Mouse (Mus musculus) bone marrow macrophage, adult 2 months (primary cell): ENCODE results near the gene Tnfsf11. TPM values are rescaled to one million over a fixed set of nuclear protein-coding genes. Genes with fewer than 3 reads are reported as not detected.

ENCODE experiments used
- H3K27ac ChIP-seq: 2 replicates; pipeline ENCODE4 v1.5.1; 2012; ENCODE audit warnings: low read depth, low read length; ENCODE audit not compliant: insufficient read depth
- H3K4me1 ChIP-seq: 2 replicates; pipeline ENCODE4 v1.6.1; 2012; ENCODE audit warnings: low read length; ENCODE audit not compliant: control insufficient read depth, insufficient read depth
- H3K4me3 ChIP-seq: 2 replicates; pipeline ENCODE4 v1.5.1; 2012; ENCODE audit warnings: mild to moderate bottlenecking, low read length, moderate library complexity; ENCODE audit not compliant: insufficient read depth
- CTCF ChIP-seq: IDR thresholded peaks from 2 replicates; pipeline ENCODE4 v1.5.1; 2012; ENCODE audit warnings: low read depth, mild to moderate bottlenecking, low read length, moderate library complexity
- POLR2A ChIP-seq: IDR thresholded peaks from 2 replicates; pipeline ENCODE4 v1.6.1; 2012; ENCODE audit warnings: mild to moderate bottlenecking, low read depth, low read length, borderline replicate concordance
- polyA plus RNA-seq: library from polyadenylated mRNA; stranded (reverse); fragments of >200 nt; gene quantifications from 2 replicates; pipeline ENCODE4 v1.2.4, GENCODE M21; 2012; ENCODE audit not compliant: missing spikeins, insufficient read depth, insufficient read length

Tnfsf11 gene
- polyA plus RNA-seq, 1 experiment = not detected

DNA sequence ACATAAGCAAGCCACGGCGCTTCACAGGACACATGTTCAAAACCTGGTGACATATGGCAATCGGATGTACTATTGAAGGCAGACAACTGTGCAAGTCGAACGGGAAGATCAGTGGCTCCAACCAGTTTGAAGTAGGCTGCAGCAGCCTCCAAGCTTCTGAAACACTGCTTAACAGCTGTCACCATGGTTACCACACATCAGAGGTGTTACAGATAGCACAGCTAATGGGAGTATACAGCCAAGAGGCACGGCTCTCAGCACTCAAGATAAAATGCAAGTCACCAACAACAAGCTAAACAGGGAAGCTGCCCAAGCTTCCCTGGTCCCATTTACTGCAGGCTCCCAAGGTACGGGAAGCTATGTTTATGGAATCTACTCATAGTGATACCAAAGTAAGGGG, 46.6 kb downstream of the Tnfsf11 start:
- no peaks in the 10 kb centered on the region for H3K4me1 ChIP-seq
- no peak overlapping the region for H3K27ac ChIP-seq
- TF ChIP-seq CTCF = no peak
- no peak for TF ChIP-seq POLR2A
- no peak overlapping the region for H3K4me3 ChIP-seq

- Histone ChIP-seq H3K27ac (no peak overlapping the region), H3K4me3 (no peak overlapping the region), H3K4me1 (no peaks in the 10 kb centered on the region)
- TF ChIP-seq CTCF = no peak
- no peak for TF ChIP-seq POLR2A
Measured at GRCm38 (mm10) chr14:78254017-78254416, 53.8 kb downstream of the Tnfsf11 start.

DNA sequence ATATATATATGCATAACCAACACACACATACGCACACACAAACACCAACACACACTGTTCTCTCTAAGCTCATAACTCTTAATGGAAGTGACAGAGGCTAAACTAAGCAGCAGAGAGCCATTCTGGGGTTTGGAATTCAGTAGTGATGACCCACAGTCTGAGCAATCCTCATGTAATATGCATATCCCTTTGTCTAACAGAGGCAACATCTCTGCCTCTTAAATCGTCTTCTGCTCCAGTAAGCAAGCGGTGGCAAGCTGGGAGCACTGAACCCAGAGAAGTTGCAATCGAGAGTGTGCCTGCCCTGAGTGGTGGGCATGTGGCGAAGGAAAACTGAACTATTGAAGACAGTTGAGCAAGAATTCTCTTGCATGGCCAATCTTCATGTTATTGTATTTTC, 61.2 kb downstream of the Tnfsf11 start:
- TF ChIP-seq POLR2A (no peak), CTCF (no peak)
- no peaks in the 10 kb centered on the region for H3K4me1 ChIP-seq
- no peak overlapping the region for H3K27ac ChIP-seq
- no peak overlapping the region for H3K4me3 ChIP-seq

GRCm38 (mm10) chr14:78244811-78245210, 63.0 kb downstream of the Tnfsf11 start:
- H3K4me3 ChIP-seq = no peak overlapping the region
- H3K4me1 ChIP-seq = no peaks in the 10 kb centered on the region
- TF ChIP-seq POLR2A (no peak), CTCF (no peak)
- no peak overlapping the region for H3K27ac ChIP-seq

- Histone ChIP-seq H3K4me1 (no peaks in the 10 kb centered on the region), H3K4me3 (no peak overlapping the region), H3K27ac (no peak overlapping the region)
- TF ChIP-seq CTCF (no peak), POLR2A (no peak)
Measured at GRCm38 (mm10) chr14:78239346-78239745, 68.5 kb downstream of the Tnfsf11 start.

- H3K4me1 ChIP-seq = no peaks in the 10 kb centered on the region
- TF ChIP-seq CTCF (no peak), POLR2A (no peak)
- no peak overlapping the region for H3K4me3 ChIP-seq
- no peak overlapping the region for H3K27ac ChIP-seq
Measured at GRCm38 (mm10) chr14:78237238-78237637, 70.6 kb downstream of the Tnfsf11 start.

- Histone ChIP-seq H3K27ac (no peak overlapping the region), H3K4me1 (no peaks in the 10 kb centered on the region), H3K4me3 (no peak overlapping the region)
- TF ChIP-seq CTCF (no peak), POLR2A (no peak)
Measured at GRCm38 (mm10) chr14:78236144-78236543, 71.7 kb downstream of the Tnfsf11 start.

- H3K4me1 ChIP-seq = no peaks in the 10 kb centered on the region
- TF ChIP-seq CTCF = no peak
- TF ChIP-seq POLR2A = no peak
- no peak overlapping the region for H3K4me3 ChIP-seq
- no peak overlapping the region for H3K27ac ChIP-seq
Measured at GRCm38 (mm10) chr14:78235296-78235695, 72.5 kb downstream of the Tnfsf11 start.

GRCm38 (mm10) chr14:78229012-78229411, 78.8 kb downstream of the Tnfsf11 start:
- Histone ChIP-seq H3K4me1 (no peaks in the 10 kb centered on the region), H3K27ac (no peak overlapping the region), H3K4me3 (no peak overlapping the region)
- TF ChIP-seq CTCF (no peak), POLR2A (no peak)

Other genes with a start within 250 kb of the Tnfsf11 start
- not detected in 2 replicates for gene Fam216b, start 219.0 kb downstream of the Tnfsf11 start, polyA plus RNA-seq
- 12.6 and 14.8 TPM in 2 replicates for gene Akap11, start 228.8 kb upstream of the Tnfsf11 start, polyA plus RNA-seq